Mouse (Mus musculus) right cerebral cortex, adult 18-20 months (tissue): ENCODE data around the gene Klhl25.
"Not testable (repeated sequence)": the region's sequence is repeated elsewhere in the genome, so short reads cannot be mapped to it uniquely, and the experiment has no call there.

Experiments
- DNase-seq: peaks from one replicate; pipeline ENCODE4 v3.0.0; 2022; ENCODE audit warnings: mixed read lengths

The Klhl25 gene

GRCm38 (mm10) chr7:75848115-75848775, at the start of gene Klhl25:
Gene Klhl25 (plus strand): TSS chr7:75848310.
- DNase-seq = peak; percentile 96

- no peak for DNase-seq
Measured at GRCm38 (mm10) chr7:75800530-75800929, 47.6 kb upstream of the Klhl25 start.

DNA sequence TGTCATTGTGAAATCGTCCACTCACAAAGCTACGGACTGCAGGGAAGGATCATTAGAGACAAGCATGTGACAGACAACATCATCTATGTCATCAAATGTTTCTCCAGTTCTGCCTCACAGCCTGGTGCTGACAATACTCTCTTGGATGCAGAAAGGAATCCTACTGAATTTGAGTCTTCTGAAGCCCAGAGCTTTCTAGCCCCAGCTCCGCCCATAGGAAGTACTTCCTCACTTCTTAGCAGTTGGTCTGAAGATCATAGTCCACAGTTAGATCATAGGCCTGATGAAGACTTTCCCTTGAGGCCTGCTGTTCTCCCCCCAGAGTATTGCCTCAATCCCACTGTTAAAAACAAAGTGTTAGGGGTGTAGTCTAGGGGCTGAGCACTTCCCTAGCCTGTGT, 47.1 kb upstream of the Klhl25 start:
- DNase-seq = no peak

GRCm38 (mm10) chr7:75801621-75802358, 46.3 kb upstream of the Klhl25 start:
- no peak for DNase-seq

DNA sequence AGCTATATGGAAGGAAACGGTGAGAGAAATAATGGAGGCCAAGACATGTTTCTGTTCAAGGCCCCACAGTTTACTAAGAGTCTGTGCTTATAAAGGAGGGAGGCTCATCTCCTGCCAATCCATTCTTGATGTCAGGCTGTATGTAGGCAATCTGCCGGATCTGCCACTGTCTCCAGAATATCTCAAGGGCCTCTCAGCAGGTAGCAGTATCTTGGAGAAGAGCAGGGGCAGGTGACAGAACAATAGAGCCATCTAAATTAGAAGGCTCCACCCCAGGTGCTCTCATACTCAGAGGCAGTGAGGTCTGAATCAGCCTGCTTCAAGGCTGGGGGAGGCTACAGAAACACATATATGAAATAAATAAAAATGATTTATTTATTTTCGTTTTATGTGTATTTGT, 45.2 kb upstream of the Klhl25 start:
- no peak for DNase-seq

GRCm38 (mm10) chr7:75806161-75806560, 41.9 kb upstream of the Klhl25 start:
- DNase-seq = no peak

- DNase-seq = no peak
Measured at GRCm38 (mm10) chr7:75806711-75807110, 41.4 kb upstream of the Klhl25 start.

- DNase-seq = no peak
Measured at GRCm38 (mm10) chr7:75807460-75808304, 40.4 kb upstream of the Klhl25 start.

DNA sequence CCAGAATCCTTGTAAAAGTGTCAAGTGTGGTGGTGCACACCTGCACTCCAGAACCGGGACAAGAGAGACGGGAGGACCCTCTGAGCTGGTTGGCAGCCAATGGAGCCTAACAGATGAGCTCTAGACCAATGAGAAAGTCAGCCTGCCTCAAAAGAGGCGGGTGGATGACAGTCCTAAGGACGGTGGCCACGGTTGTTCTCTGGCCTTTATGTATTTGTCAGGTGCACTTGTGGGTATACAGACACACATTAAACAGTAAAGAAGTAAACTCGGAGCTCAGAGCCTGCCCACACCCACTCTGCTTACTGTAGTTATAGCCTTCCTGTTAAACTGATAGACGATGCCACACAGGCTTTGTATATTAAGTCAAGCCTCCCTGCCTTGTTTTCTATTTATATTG, 27.4 kb upstream of the Klhl25 start:
- DNase-seq = no peak

DNA sequence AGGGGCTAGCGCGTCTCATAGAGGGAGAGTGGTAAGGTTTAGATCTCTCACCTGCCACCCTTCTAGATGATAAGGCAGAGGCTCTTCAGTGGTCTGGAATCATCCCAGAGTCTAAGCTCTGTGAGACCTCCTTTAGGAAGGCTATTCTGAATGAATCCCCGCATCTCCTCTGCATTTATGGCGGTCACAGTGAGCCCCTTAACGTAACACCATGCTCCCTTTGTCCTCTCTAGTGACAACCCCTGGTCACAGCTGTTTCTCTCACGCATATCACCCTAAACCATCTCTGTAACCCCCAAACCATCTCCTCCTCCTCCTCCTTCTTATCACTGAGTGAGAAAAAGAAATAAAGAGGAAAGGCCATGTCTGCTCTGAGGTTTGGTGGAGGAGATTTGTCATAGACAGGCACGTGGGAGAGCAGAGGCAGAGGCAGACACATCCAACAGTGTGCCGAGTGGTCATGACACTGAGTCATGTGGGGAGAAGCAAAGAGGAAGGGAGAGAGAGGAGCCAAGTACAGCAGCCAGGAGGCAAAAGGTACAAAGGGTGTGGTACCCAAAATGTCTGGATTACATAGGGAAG, 25.9 kb upstream of the Klhl25 start:
- DNase-seq = no peak

- DNase-seq = no peak
Measured at GRCm38 (mm10) chr7:75823071-75823470, 25.0 kb upstream of the Klhl25 start.

- DNase-seq = no peak
Measured at GRCm38 (mm10) chr7:75826360-75827103, 21.6 kb upstream of the Klhl25 start.

DNA sequence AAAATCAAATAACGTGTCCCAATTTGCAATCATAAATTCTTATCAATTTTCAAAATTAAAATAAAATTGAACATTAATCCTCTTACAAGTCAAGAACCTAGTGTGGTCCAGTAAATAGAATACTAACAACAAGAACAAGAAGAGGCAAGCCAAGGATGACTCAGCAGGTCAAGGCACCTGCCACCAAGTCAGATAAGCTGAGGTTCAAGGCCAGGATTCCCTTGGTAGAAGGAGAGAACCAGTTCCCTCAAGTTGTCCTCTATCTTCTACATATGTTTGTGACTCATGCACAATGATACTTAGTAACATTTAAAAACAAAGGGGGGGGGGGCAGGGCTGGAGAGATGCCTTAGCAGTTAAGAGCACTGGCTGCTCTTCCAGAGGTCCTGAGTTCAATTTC, 20.8 kb upstream of the Klhl25 start:
- DNase-seq = no peak

GRCm38 (mm10) chr7:75827850-75828249, 20.3 kb upstream of the Klhl25 start:
- peak; percentile 42 for DNase-seq

- no peak for DNase-seq
Measured at GRCm38 (mm10) chr7:75828536-75828935, 19.6 kb upstream of the Klhl25 start.

DNA sequence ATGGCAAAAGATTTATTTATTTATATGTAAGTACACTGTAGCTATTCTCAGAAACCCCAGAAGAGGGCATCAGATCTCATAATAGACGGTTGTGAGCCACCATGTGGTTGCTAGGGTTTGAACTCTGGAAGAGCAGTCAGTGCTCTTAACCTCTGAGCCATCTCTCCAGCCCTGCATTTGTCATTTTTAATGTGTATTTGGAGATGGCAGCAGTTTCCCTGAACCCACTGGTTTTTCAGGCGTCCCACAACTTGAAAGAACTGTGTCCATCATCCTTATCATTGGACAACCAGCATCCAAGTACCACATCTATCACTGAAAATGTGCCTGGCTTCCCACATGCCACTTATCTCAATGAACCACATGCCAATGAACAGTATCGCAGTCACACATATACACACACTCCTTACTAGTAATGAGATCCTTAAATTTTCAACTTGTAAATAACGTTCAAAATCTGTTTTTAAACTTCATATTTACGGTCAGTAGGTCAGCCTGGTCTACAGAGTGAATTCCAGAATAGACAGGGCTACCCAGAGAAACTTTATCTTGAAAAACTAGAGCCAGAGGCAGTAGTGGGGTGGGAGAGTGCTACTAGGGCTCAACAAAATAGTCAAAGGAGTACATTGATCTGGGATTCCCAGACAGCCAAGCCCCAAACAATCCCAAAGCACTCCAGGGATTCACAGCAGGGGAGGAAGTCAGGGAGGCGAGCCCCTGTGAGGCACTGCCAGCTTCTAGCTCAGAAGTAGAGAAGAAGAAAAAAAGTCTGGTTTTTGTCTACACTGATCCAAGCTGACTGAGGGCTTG, 17.7 kb upstream of the Klhl25 start:
- DNase-seq = no peak

DNA sequence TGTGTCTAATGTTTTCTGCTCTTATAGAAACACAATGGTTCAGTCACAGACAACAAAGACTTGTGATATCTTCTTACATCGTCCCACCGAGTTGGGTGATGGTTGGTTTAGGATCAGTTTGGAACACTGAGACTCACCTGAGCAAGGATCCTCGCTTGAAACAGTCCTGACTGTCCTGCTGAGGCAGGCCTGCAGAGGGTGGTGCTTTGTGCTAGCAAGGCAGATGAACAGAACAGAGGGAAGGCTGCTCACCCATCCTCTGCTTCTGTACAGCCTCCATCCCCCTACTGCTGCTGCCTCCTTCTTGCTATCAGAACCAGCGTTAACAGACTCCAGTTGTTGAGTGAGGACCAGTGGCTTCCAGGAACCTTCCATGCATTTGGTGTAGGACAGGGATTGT, 14.2 kb upstream of the Klhl25 start:
- DNase-seq = not testable (repeated sequence)

- not testable (repeated sequence) for DNase-seq
Measured at GRCm38 (mm10) chr7:75834932-75835631, 13.0 kb upstream of the Klhl25 start.

DNA sequence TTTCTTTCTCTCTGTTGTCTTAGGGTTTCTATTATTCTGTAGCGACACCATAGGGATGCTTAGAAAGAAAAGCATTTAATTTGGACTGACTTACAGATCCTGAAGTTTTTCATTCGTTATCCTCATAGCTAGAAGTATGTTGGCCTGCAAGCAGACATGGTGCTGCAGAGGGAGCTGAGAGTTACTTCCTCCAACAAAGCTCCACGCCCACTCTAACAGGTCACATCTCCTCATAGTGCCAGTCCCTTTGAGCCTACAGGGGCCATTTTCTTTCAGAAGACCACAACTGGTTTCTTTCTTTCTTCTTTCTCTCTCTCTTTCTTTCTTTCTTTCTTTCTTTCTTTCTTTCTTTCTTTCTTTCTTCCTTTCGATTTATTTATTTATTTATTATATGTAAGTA, 8.0 kb upstream of the Klhl25 start:
- no peak for DNase-seq

DNA sequence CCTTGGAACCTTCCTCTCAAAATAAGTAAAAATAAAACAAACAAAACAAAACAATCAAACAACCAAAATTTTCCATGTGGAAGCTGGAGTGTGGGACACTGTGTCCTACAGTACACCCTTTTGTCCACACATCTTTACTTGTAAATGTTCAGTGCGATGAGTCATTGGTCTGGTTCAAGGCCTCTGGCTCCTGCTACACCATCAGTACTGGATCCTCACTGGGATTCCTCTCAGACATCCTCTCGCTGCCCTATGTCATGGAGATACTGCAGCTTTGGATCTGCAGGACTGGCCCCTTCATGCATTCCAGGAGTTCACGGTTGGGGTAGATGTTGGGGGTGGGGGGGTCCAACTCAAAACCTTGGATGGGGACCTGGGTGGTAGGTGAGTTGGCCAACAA, 5.8 kb upstream of the Klhl25 start:
- DNase-seq = no peak

DNA sequence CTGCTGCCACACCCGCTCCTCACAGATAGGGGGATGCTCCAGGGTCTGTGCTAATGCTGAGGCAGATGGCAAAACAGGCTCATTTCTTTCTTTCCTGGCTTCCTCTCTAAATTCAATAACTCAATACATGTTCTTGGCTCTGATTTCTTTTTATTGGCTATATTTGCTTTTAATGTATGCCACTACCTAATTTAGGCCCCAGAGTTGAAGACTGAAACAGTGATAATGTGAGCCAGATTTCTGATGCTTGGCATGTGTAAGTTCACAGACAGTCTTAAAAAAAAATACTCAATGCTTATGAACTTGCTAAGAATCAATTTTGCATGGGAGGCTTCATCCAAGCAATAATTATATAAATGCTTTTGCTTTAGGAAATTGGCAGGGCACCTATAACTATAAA, 2.2 kb upstream of the Klhl25 start:
- no peak for DNase-seq
